Mouse (Mus musculus) G1E (cell line): Measurements from ENCODE around the gene Hyou1.

Experiments
- CTCF ChIP-seq: IDR thresholded peaks from 2 replicates; pipeline ENCODE4 v1.5.1; 2012; ENCODE audit warnings: low read depth, low read length, inconsistent platforms, mixed read lengths
- GATA1 ChIP-seq: IDR thresholded peaks from 2 replicates; pipeline ENCODE4 v1.6.1; 2012; ENCODE audit warnings: borderline replicate concordance, low read length, inconsistent platforms, mixed read lengths
- GATA2 ChIP-seq: IDR thresholded peaks from 2 replicates; pipeline ENCODE4 v1.6.1; 2012; ENCODE audit warnings: low read depth, low read length, inconsistent platforms, borderline replicate concordance
- POLR2AphosphoS5 ChIP-seq: IDR thresholded peaks from 2 replicates; pipeline ENCODE4 v1.6.1; 2012; ENCODE audit warnings: low read depth, low read length, inconsistent platforms; ENCODE audit not compliant: insufficient replicate concordance
- TAL1 ChIP-seq: conservative IDR thresholded peaks from 2 replicates; pipeline ENCODE4 v1.6.1; 2012; ENCODE audit warnings: low read depth, low read length, inconsistent platforms, mixed read lengths

GRCm38 (mm10) chr9:44341487-44341886 is 37.8 kb upstream of the Hyou1 start:
- TF ChIP-seq GATA1, result no peak
- TF ChIP-seq CTCF, result no peak
- no peak for TF ChIP-seq POLR2AphosphoS5
- TF ChIP-seq TAL1, result no peak
- TF ChIP-seq GATA2, result no peak
